22 mouse cellular contexts compared by ENCODE assay signal in genomic region chrX:141151182-141151581, GRCm38 (mm10).
DNase-seq lines count a peak whose midpoint lies in the region; ATAC-seq lines count a peak whose summit lies in the region.
"Had no signal": no experiment of that assay in that cellular context is flagged by ENCODE, and none has a peak within 500 bp of the region (broad histone marks: within the 10 kb centered on the region; RNA-seq: fewer than 3 reads in every experiment).

No protein-coding gene starts in this region.

- H3K9ac ChIP-seq in forebrain, embryonic 13.5 days = no peak overlapping the region
- H3K9ac ChIP-seq in forebrain, embryonic 16.5 days (replicated peaks; ENCODE audit: low read depth, low read length) = no peak overlapping the region
- H3K9ac ChIP-seq in midbrain, embryonic 11.5 days (ENCODE audit: low read length) = no peak overlapping the region
- no peak overlapping the region for H3K9ac ChIP-seq in embryonic facial prominence, embryonic 13.5 days
- H3K9ac ChIP-seq: heart, embryonic 13.5 days had no signal

- no peak overlapping the region for H3K4me2 ChIP-seq in forebrain, embryonic 13.5 days
- no peak overlapping the region for H3K4me2 ChIP-seq in forebrain, embryonic 16.5 days (ENCODE audit: low read length)
- H3K4me2 ChIP-seq in midbrain, embryonic 11.5 days = no peak overlapping the region
- H3K4me2 ChIP-seq in embryonic facial prominence, embryonic 13.5 days = no peak overlapping the region
- H3K4me2 ChIP-seq: heart, embryonic 13.5 days had no signal

- H3K9me3 ChIP-seq in forebrain, embryonic 13.5 days (replicated peaks) = no peaks in the 10 kb centered on the region
- no peaks in the 10 kb centered on the region for H3K9me3 ChIP-seq in forebrain, embryonic 16.5 days (ENCODE audit: control insufficient read depth, low read length)
- no peaks in the 10 kb centered on the region for H3K9me3 ChIP-seq in midbrain, embryonic 10.5 days (replicated peaks)
- no peaks in the 10 kb centered on the region for H3K9me3 ChIP-seq in midbrain, embryonic 11.5 days (ENCODE audit: control insufficient read depth, low read length)
- H3K9me3 ChIP-seq in embryonic facial prominence, embryonic 13.5 days = no peaks in the 10 kb centered on the region
- H3K9me3 ChIP-seq: G1E; heart, embryonic 13.5 days; megakaryocyte, embryonic 14.5 days had no signal

- no peaks in the 10 kb centered on the region for H3K36me3 ChIP-seq in forebrain, embryonic 13.5 days (ENCODE audit: poor library complexity, severe bottlenecking)
- H3K36me3 ChIP-seq in forebrain, embryonic 16.5 days (ENCODE audit: control insufficient read depth, insufficient read depth) = no peaks in the 10 kb centered on the region
- no peaks in the 10 kb centered on the region for H3K36me3 ChIP-seq in midbrain, embryonic 10.5 days
- no peaks in the 10 kb centered on the region for H3K36me3 ChIP-seq in midbrain, embryonic 11.5 days (ENCODE audit: control insufficient read depth, insufficient read depth, low read length)
- no peaks in the 10 kb centered on the region for H3K36me3 ChIP-seq in embryonic facial prominence, embryonic 13.5 days
- H3K36me3 ChIP-seq: heart, embryonic 13.5 days had no signal

- H3K27me3 ChIP-seq in forebrain, embryonic 13.5 days = peaks cover 3% of the 10 kb centered on the region; the same call in 1 of the 2 replicates
- H3K27me3 ChIP-seq in forebrain, embryonic 16.5 days (replicated peaks; ENCODE audit: control insufficient read depth, insufficient read depth, low read length) = no peaks in the 10 kb centered on the region; the same call in 1 of the 2 replicates
- peaks cover 69% of the 10 kb centered on the region for H3K27me3 ChIP-seq in midbrain, embryonic 10.5 days (ENCODE audit: low read depth, poor library complexity, severe bottlenecking)
- peaks cover 28% of the 10 kb centered on the region for H3K27me3 ChIP-seq in midbrain, embryonic 11.5 days (ENCODE audit: control insufficient read depth, insufficient read depth, low read length)
- peaks cover 20% of the 10 kb centered on the region; the same call in 1 of the 2 replicates for H3K27me3 ChIP-seq in embryonic facial prominence, embryonic 13.5 days

- DNase-seq in midbrain, embryonic 10.5 days (ENCODE audit: low spot score) = no peak
- no peak for DNase-seq in midbrain, embryonic 11.5 days (ENCODE audit: low spot score, missing footprints)
- DNase-seq in natural killer cell, adult 2 months (ENCODE audit: low spot score in 2 of 2) = no peak
- DNase-seq: adrenal gland, postnatal 14 days; cerebellum, adult 11-12 months; gastrocnemius, postnatal 14 days; heart, adult 18-20 months; kidney, postnatal 36 days; layer of hippocampus, adult 9-11 months; liver; lung, postnatal 14 days; thymus, postnatal 25 days had no signal

- H3K27ac ChIP-seq in forebrain, embryonic 13.5 days = no peak overlapping the region
- H3K27ac ChIP-seq in forebrain, embryonic 16.5 days (ENCODE audit: low read length) = no peak overlapping the region
- H3K27ac ChIP-seq in midbrain, embryonic 10.5 days (replicated peaks) = peak overlapping the region; percentile 65
- H3K27ac ChIP-seq in midbrain, embryonic 11.5 days (ENCODE audit: low read depth, low read length) = no peak overlapping the region
- H3K27ac ChIP-seq in embryonic facial prominence, embryonic 13.5 days = no peak overlapping the region
- H3K27ac ChIP-seq: heart, embryonic 13.5 days; left cerebral cortex, adult 2 months had no signal

- ATAC-seq in forebrain, embryonic 13.5 days = peak; percentile 48; the same call in 1 of the 2 replicates
- no peak for ATAC-seq in forebrain, embryonic 16.5 days
- no peak for ATAC-seq in midbrain, embryonic 11.5 days (ENCODE audit: low FRiP score)
- 0 out of 2 replicates have a peak, but pooled peaks have one; percentile 26 for ATAC-seq in embryonic facial prominence, embryonic 13.5 days (ENCODE audit: insufficient number of reproducible peaks, insufficient read depth, low FRiP score, low TSS enrichment, low read depth)
- 0 out of 2 replicates have a peak, but pooled peaks have one; percentile 23 for ATAC-seq in megakaryocyte-erythroid progenitor cell, adult 5-6 weeks (replicated peaks; ENCODE audit: low FRiP score, low TSS enrichment, poor library complexity, severe bottlenecking)

- H3K4me3 ChIP-seq in forebrain, embryonic 13.5 days = no peak overlapping the region
- H3K4me3 ChIP-seq in forebrain, embryonic 16.5 days (replicated peaks; ENCODE audit: low read length) = no peak overlapping the region
- no peak overlapping the region for H3K4me3 ChIP-seq in midbrain, embryonic 10.5 days
- H3K4me3 ChIP-seq in midbrain, embryonic 11.5 days (ENCODE audit: low read depth, low read length) = no peak overlapping the region
- no peak overlapping the region for H3K4me3 ChIP-seq in embryonic facial prominence, embryonic 13.5 days
- H3K4me3 ChIP-seq: erythroblast, embryonic 14.5 days; heart, embryonic 13.5 days; left cerebral cortex, adult 2 months; megakaryocyte, embryonic 14.5 days; myocyte had no signal

- no peaks in the 10 kb centered on the region for H3K4me1 ChIP-seq in forebrain, embryonic 13.5 days
- H3K4me1 ChIP-seq in forebrain, embryonic 16.5 days (replicated peaks; ENCODE audit: control insufficient read depth, insufficient read depth, low read length) = no peaks in the 10 kb centered on the region
- H3K4me1 ChIP-seq in midbrain, embryonic 10.5 days = peaks cover 13% of the 10 kb centered on the region
- H3K4me1 ChIP-seq in midbrain, embryonic 11.5 days (ENCODE audit: control insufficient read depth, insufficient read depth, low read length) = no peaks in the 10 kb centered on the region
- no peaks in the 10 kb centered on the region for H3K4me1 ChIP-seq in embryonic facial prominence, embryonic 13.5 days
- H3K4me1 ChIP-seq: heart, embryonic 13.5 days had no signal

Comparison
In these comparisons a context has a peak if more than half of its experiments do, and no peak if none do; other contexts are left out.
1. ATAC-seq: peak in forebrain, embryonic 13.5 days (single experiment), embryonic facial prominence, embryonic 13.5 days (single experiment) and megakaryocyte-erythroid progenitor cell, adult 5-6 weeks (single experiment); none in forebrain, embryonic 16.5 days (single experiment) and midbrain, embryonic 11.5 days (single experiment).